Mouse (Mus musculus): ENCODE data around the gene Mcm10. TPM values are rescaled to one million over a fixed set of nuclear protein-coding genes. Genes with fewer than 3 reads are reported as not detected.

Gene Mcm10
- polyA plus RNA-seq, 1 experiment = 16.2 TPM

DNA sequence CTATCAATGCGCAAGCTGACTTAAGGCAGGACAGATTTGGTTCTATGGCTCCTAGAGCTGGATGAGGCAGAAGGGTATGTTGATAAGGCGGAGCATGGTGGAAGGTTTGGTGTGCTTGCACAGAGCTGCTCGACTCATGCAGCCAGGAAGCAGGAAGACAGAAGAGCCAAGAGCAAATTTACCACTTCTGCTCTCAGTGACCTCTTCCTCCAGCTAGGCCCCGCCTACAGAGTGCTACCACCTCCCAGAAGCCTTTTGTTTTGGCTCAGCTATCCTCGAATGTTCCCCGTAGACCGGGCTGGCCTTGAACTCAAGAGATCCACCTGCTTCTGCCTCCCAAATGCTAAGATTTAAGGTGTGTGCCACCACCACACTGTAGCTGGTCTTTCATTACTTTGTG is 2.0 kb upstream of the Mcm10 start:
- TF ChIP-seq GATA1 (IDR thresholded peaks at IDR 0.05; ENCODE audit: low read length) = no peak

DNA sequence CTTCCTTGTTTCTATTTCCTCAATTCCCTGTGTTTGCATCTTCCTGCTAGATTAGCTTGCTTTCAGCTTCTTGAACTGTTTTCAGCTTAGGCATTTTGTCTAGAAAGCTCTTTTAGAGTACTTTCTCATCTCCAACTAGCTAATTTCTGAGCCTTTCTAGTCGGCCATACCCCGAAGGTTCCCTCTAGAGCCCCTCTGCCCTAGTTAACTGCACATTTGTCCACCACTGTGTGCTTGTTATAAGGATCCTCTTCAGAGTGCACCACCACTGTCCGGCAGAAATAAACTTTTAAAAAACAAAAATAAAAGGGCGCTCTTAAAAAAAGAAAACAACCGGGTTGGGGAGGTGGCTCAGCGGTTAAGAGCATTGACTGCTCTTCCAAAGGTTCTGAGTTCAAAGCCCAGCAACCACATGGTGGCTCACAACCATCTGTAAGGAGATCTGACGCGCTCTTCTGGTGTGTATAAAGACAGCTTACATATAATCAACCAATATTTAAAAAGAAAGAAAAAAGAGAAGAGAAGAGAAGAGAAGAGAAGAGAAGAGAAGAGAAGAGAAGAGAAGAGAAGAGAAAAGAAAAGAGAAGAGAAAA is 597 bp downstream of the Mcm10 start:
- TF ChIP-seq GATA1 (IDR thresholded peaks at IDR 0.05; ENCODE audit: low read length) = no peak

DNA sequence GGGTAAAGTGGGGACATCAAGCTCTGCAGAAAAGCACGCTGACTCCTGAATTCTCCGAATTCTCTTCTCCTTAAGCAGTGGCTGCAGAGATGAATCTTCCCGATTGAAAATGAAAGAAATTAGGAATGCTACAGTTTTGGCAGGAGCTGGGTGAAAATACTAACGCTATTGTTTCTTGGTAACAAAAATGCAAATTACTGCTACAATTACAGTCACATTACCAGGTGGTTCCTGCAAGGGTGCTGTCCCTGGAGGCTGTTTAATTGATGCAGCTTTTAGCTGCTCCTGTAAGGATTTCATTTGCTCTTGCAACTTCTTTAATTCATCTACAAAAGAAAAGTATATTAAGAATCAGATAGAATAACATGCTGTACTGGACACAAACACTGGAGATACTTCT is 5.5 kb downstream of the Mcm10 start:
- TF ChIP-seq GATA1 (IDR thresholded peaks at IDR 0.05; ENCODE audit: low read length) = no peak

DNA sequence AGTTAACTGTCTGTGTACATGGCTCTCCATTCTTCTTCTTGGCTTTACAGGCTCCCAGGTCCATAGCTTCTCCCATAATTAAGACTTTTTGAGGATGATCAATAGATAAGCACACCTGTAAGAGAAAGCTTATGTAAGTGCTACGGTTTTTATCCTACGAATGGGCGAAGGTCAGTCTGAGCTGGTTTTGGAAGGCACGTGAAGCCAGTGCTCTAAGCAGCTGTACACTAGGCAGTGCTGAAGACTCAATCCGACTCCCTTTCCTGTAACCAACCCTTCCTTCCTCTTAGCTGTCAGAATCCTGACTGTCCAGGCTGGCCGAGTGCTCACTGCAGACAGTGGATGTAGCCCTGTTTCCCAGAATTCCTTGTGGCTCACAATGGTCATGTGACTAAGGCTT is 11.3 kb downstream of the Mcm10 start:
- no peak for TF ChIP-seq GATA1 (IDR thresholded peaks at IDR 0.05; ENCODE audit: low read length)

DNA sequence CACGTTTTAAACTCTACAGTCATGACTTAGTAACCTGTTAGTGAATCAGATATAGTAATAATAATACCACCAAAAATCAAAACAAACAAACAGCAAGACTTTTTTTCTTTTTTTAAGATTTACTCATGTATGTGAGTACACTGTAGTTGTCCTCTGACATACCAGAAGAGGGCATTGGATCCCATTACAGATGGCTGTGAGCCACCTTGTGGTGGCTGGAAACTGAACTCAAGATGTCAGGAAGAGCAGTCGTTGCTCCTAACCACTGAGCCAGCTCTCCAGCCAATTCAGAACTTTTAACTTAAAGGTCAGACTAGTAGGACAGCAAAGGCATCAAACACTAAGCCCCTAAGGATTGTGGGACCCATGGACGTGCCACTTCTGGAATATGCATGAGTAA is 13.7 kb downstream of the Mcm10 start:
- no peak for TF ChIP-seq GATA1 (IDR thresholded peaks at IDR 0.05; ENCODE audit: low read length)

DNA sequence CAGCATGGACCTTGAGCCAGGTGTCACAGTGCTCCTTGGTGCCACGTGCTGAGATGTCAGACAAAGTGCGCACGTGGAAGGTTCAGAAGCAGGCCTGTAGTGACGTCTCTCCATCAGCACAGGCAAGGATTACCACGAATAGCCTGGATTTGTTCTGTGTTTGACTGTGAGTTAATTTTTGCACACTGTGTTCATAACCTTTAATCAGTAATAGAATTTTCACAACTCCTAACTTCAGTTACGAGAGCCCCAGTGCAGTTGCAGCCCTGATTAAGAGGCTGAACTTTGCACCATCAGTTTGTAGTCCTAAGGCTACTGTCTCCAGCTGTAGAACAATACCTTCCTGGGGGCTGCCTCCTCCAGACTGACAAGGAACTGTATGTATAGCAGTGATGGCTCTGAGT is 16.2 kb downstream of the Mcm10 start:
- TF ChIP-seq GATA1 (IDR thresholded peaks at IDR 0.05; ENCODE audit: low read length) = no peak

DNA sequence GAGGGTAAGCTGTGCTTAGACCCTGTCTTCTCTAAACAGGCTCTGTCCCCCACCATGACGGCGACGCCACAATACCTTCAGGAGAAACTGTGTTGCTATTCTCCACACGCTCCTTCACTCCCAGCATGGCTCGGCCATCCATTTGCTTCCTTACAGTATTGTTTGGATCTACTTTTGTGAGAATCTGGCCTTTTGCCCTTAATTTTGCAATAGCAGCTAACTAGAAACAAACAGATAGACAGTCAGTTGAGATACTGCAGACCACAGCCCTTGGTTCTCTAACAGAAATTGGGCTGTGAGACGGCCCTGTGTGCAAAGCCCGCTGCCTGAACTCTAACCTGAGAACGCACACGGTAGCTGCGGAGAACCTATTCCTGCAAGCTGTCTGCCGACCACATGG is 16.9 kb downstream of the Mcm10 start:
- no peak for TF ChIP-seq GATA1 (IDR thresholded peaks at IDR 0.05; ENCODE audit: low read length)

DNA sequence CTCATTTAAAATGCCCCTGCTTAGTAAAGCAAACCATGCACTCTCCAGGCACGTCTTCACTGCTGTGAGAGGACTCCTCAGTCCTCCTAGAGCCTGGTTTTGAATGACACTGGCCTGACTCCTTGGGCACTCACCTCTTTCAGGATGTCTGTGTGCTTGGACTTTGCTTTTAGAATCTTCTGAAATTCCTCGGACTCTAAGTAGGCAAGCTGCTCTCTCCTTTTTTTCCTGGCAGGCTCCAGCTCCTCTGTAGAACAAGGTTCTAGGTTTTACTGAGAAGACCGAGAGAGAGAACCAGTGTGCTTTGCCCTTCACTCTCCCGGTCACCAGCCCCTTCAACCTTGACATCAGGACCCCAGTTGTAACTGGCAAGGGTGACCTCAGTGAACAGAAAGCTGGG is 18.2 kb downstream of the Mcm10 start:
- no peak for TF ChIP-seq GATA1 (IDR thresholded peaks at IDR 0.05; ENCODE audit: low read length)

DNA sequence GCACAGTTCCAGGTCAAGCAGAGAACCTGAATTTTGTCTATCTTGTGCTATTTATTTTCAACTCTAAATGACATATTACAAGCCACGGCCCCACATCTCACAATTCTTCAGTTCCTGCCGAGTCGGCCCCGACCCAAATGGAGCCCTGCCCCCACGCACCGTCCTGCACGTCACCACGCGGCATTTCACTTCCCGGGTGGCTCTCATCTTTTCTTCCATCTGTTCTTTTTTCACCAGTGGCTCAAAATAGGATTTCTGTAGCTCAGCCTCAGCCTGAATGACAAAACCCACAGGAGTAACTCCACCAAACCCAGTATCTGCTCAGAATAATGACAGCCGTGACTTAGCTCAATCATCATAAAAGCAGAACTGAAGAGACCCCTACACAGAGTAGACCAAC is 19.0 kb downstream of the Mcm10 start:
- no peak for TF ChIP-seq GATA1 (IDR thresholded peaks at IDR 0.05; ENCODE audit: low read length)

DNA sequence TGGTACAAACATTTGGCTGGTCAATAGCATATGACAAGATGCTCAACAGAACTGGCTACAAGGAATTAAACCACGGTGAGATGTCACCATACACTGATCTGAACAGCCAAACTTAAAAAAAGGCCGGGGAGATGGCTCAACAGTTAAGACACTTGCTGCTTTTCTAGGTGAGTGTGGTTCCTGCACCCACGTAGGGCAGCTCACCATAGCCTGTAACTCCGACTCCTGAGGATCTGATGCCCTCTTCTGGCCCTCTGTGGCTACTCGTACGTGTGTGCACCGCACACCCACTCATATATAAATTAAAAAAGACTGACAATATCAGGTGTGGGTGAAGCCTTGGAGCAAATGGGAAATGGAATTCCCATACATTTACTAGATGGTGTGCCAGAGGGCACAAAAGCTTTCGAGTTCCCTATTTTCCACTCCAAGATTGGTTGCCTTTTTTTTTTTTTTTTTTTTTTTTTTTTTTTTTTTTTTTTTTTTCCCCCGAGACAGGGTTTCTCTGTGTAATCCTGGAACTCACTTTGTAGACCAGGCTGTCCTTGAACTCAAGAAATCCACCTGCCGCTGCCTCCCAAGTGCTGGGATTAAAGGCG is 23.7 kb downstream of the Mcm10 start:
- TF ChIP-seq GATA1 (IDR thresholded peaks at IDR 0.05; ENCODE audit: low read length) = no peak

DNA sequence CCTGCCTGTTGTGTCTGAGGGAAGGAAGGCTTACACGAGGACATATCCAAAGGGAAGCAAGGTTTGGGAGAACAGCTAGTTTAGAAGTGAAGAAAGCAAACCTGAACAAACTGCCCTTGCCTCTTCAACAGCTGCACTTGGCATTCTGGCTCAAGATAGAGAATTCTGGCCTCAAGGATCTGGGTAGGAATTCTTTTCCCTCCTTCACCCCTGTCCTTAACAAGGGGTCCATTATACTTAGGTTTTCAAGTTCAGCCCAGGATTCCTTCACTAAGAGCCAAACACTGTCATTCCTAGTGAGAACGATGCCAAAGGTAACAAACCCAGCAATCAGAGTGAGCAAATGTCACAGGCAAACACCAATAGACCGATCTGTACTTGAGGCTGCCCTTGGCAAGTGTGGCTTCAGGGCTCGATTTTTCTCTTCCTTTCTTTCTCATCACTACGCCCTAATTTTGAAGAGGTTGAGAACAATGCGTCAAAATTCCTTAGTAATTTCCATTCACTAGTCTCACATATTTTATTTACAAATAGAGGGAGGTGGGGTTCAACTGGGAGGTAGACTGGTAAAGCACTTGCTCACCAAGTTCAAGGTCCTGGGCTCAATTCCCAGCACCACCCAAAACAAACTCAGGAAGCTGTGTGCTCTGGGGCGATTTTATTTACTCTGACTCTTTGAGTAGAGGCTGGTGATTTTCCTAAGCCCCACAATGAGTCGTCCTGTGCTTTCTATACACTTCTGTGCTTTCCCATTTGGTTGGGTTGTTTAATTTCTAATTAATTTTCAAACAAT is 25.0 kb downstream of the Mcm10 start:
- no peak for TF ChIP-seq GATA1 (IDR thresholded peaks at IDR 0.05; ENCODE audit: low read length)

DNA sequence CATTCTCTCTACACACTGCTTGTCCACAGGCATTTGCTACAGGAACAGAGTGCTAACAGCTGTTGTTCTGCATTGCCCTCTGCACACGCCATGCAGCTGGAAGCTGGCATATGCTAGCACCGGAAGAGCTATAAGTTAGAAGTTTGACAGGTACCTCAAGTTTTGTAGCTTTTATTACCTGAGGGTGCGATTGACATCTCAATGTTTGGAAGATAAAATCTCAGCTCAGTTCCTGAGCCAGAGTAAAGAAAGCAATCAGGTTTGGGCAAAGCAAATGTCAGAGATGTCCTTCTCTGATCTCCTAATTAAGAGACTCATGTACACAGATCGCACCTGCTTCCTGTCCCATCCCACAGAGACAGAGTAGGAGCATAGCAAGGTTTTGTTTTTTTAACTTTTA is 25.8 kb downstream of the Mcm10 start:
- TF ChIP-seq GATA1 (IDR thresholded peaks at IDR 0.05; ENCODE audit: low read length) = no peak

DNA sequence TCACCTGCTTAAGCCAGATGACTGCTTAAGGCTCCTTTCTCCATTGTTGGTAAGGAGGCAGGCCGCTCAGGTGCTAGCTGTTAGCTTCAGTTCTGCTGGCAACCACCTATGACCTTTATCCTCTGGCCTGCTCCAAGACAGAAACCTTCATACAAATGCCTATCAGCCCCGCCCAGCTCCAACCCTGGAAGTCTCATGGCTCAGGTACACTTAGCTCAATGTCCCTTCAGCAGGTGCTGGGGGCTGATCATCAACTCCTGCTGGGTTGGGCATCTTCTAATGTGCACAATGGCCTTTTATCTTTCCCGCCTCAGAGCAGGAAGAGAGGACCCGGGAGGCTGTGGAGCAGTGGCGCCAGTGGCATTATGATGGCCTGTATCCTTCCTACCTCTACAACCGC is 27.6 kb downstream of the Mcm10 start:
- TF ChIP-seq GATA1 (IDR thresholded peaks at IDR 0.05; ENCODE audit: low read length) = no peak

DNA sequence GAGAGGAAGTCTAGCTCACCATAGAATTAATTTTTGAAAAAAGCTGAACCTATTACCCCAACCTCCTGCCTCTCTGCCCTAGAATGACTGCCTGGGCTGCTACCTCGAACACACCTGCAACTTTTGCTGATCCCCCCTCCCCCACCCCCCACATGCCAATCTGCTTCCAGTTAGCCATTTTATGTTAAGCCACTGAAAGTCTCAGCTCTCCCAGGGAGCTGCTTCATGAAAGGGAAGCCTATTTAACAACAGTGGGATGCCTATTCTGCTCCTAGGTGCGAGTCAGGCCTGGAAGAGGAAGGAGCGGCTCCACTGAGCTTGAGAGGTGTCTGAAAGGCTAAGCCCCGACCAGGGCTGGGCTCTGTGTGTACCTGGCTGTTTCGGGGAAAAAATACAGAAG is 28.6 kb downstream of the Mcm10 start:
- no peak for TF ChIP-seq GATA1 (IDR thresholded peaks at IDR 0.05; ENCODE audit: low read length)

DNA sequence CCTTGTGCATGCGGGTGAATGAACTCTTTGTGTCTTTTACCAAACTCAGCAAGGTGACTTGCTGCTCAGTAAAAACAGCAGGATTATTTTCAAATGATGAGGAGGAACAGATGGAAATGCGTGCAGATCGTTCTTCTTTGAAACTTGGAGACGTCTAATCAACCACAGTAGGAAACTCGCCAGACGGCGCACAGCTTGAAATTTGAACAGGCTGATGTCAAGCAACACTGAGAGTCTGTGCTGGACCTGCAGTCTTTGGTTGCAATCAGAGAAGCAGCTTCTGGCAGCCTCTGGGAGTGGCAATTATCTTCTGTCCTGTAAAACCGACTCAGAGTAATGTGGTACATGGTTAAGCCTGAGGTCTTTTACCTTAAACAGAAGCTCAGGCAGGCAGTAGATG is 34.5 kb downstream of the Mcm10 start:
- no peak for TF ChIP-seq GATA1 (IDR thresholded peaks at IDR 0.05; ENCODE audit: low read length)

DNA sequence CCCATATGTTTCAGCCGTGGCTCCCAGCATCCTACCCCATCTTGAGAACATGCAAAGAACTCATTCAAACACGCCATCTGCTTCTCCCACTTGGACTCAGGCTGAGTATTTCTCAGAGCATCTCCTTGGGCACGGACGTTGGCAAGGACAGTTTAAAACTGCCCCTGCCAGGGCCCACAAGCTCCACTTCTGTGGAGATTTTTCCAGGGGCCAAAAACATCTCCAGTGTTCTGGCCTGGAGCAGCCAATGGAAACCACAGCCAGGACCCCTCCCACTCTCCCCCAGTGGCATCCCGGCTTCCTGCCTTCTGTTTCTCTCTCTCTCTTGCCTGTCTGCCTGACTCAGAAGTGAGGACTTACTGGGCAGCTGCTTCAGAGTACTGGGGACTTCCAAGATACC is 36.8 kb downstream of the Mcm10 start, which contains the start of gene Ucma:
Ucma (plus strand) TSS at position 316 of the 400 bp plus-strand sequence.
- TF ChIP-seq GATA1 (IDR thresholded peaks at IDR 0.05; ENCODE audit: low read length) = no peak

DNA sequence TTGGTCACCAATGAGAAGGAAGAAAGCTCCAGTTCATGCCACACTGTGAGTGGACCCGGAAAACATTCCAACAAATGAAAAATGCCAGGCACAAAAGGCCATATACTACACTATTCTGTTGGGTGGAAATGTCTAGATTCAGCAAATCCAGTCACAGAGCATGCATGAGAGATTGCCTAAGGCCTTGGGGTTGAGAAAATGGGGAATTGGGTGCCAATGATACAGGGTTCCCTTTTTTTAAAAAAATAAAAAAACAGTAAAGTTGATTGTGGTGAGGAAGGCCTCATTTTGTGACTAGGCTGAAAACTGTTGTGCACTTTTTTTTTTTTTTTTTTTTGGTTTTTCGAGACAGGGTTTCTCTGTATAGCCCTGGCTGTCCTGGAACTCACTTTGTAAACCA is 43.5 kb downstream of the Mcm10 start:
- no peak for TF ChIP-seq GATA1 (IDR thresholded peaks at IDR 0.05; ENCODE audit: low read length)

All from G1E-ER4 (cell line).